Mouse (Mus musculus) right cerebral cortex, postnatal 10 days (tissue): ENCODE data around the gene Emilin1.
"Not testable (repeated sequence)": the region's sequence is repeated elsewhere in the genome, so short reads cannot be mapped to it uniquely, and the experiment has no call there.

Experiments
- DNase-seq, 2 experiments: peaks; one replicate each; pipeline ENCODE4 v3.0.0; 2021; ENCODE audit warnings: low spot score in 2 of 2

Emilin1 gene

GRCm38 (mm10) chr5:30913060-30913841 is at the start of gene Emilin1:
Gene Emilin1, plus strand, starts transcription at chr5:30913402.
- no peak for DNase-seq

- no peak for DNase-seq
These were observed 49.4 kb upstream of the Emilin1 start for GRCm38 (mm10) chr5:30863852-30864251.

- no peak for DNase-seq
These were observed 48.9 kb upstream of the Emilin1 start for GRCm38 (mm10) chr5:30864322-30864721.

GRCm38 (mm10) chr5:30866871-30867270 is 46.3 kb upstream of the Emilin1 start:
- no peak for DNase-seq

GRCm38 (mm10) chr5:30867712-30868111 is 45.5 kb upstream of the Emilin1 start, which contains the start of gene Tmem214:
Gene Tmem214, plus strand, starts transcription at chr5:30868012.
- no peak for DNase-seq

GRCm38 (mm10) chr5:30868981-30869380 is 44.2 kb upstream of the Emilin1 start:
- DNase-seq = no peak

- DNase-seq = peak; percentile 93 to 95
These were observed 43.6 kb upstream of the Emilin1 start for GRCm38 (mm10) chr5:30869405-30870130.

GRCm38 (mm10) chr5:30870131-30870406 is 43.1 kb upstream of the Emilin1 start:
- no peak for DNase-seq

GRCm38 (mm10) chr5:30872574-30872973 is 40.6 kb upstream of the Emilin1 start:
- DNase-seq = no peak

- DNase-seq = no peak
These were observed 38.8 kb upstream of the Emilin1 start for GRCm38 (mm10) chr5:30874365-30874764.

GRCm38 (mm10) chr5:30878616-30879015 is 34.6 kb upstream of the Emilin1 start:
- no peak for DNase-seq

GRCm38 (mm10) chr5:30879347-30879943 is 33.8 kb upstream of the Emilin1 start:
- no peak for DNase-seq

- not testable (repeated sequence) for DNase-seq
These were observed 31.4 kb upstream of the Emilin1 start for GRCm38 (mm10) chr5:30881839-30882238.

- DNase-seq = no peak
These were observed 27.0 kb upstream of the Emilin1 start for GRCm38 (mm10) chr5:30886209-30886608.

GRCm38 (mm10) chr5:30886731-30887130 is 26.5 kb upstream of the Emilin1 start:
- no peak for DNase-seq

GRCm38 (mm10) chr5:30887331-30887761 is 25.9 kb upstream of the Emilin1 start:
- peak; percentile 75 to 83 for DNase-seq

GRCm38 (mm10) chr5:30887858-30888336 is 25.3 kb upstream of the Emilin1 start:
- peak; percentile 95 to 96 for DNase-seq

- peak; percentile 98 for DNase-seq
These were observed 24.7 kb upstream of the Emilin1 start, which contains the start of gene Agbl5 for GRCm38 (mm10) chr5:30888337-30889087. Gene Agbl5, plus strand, starts transcription at chr5:30888694.

GRCm38 (mm10) chr5:30889088-30889754 is 24.0 kb upstream of the Emilin1 start:
- peak in 1 of 2 experiments; percentile 77 for DNase-seq

GRCm38 (mm10) chr5:30890375-30890774 is 22.8 kb upstream of the Emilin1 start:
- DNase-seq = no peak

GRCm38 (mm10) chr5:30901860-30902259 is 11.3 kb upstream of the Emilin1 start:
- DNase-seq = no peak
